Mouse (Mus musculus) kidney, embryonic 15.5 days (tissue): ENCODE data around the gene Mbd5. TPM values are rescaled to one million over a fixed set of nuclear protein-coding genes. Genes with fewer than 3 reads are reported as not detected.
"Not testable (repeated sequence)": the region's sequence is repeated elsewhere in the genome, so short reads cannot be mapped to it uniquely, and the experiment has no call there.

Source experiments
- ATAC-seq: fragments of 200-750 bp; cut with Nextera tagmentation; replicated peaks from 2 replicates; pipeline ENCODE4 v1.8.0; 2017; ENCODE audit warnings: moderate TSS enrichment; ENCODE audit not compliant: low FRiP score
- H3K27ac ChIP-seq: fragments of 300-500 bp; sonication (generic); 2 replicates; pipeline ENCODE4 v1.5.1; 2015; ENCODE audit warnings: mild to moderate bottlenecking, inconsistent platforms
- H3K27me3 ChIP-seq: fragments of 300-500 bp; sonication (generic); 2 replicates; pipeline ENCODE4 v1.6.1; 2015; ENCODE audit warnings: inconsistent platforms
- H3K36me3 ChIP-seq: fragments of 300-500 bp; sonication (generic); 2 replicates; pipeline ENCODE4 v1.6.1; 2015; ENCODE audit warnings: inconsistent platforms
- H3K4me1 ChIP-seq: fragments of 300-500 bp; sonication (generic); 2 replicates; pipeline ENCODE4 v1.6.1; 2015; ENCODE audit warnings: inconsistent platforms
- H3K4me2 ChIP-seq: fragments of 300-500 bp; sonication (generic); 2 replicates; pipeline ENCODE4 v1.6.1; 2015; ENCODE audit warnings: moderate library complexity, mild to moderate bottlenecking, inconsistent platforms
- H3K4me3 ChIP-seq: fragments of 300-500 bp; sonication (generic); replicated peaks from 2 replicates; pipeline ENCODE4 v1.5.1; 2015; ENCODE audit warnings: mild to moderate bottlenecking, inconsistent platforms
- H3K9ac ChIP-seq: fragments of 300-500 bp; sonication (generic); 2 replicates; pipeline ENCODE4 v1.6.1; 2015; ENCODE audit warnings: mild to moderate bottlenecking, inconsistent platforms
- H3K9me3 ChIP-seq: fragments of 300-500 bp; sonication (generic); replicated peaks from 2 replicates; pipeline ENCODE4 v1.6.1; 2016; ENCODE audit warnings: inconsistent platforms
- WGBS: fragments of 180-500 bp; shearing (Covaris S2); methylation state at CpG from one replicate; pipeline ENCODE4 v1.1.7; 2015; ENCODE audit warnings: mixed read lengths; 5-methylcytosine and 5-hydroxymethylcytosine counted together
- polyA plus RNA-seq: library from polyadenylated mRNA; unstranded; fragments of >200 nt; fragmentation: Nextera tagmentation; extraction: Ambion mirVana; gene quantifications from 2 replicates; pipeline ENCODE4 v1.2.1, GENCODE M21; 2015

The Mbd5 gene
- polyA plus RNA-seq, 1 experiment from 2014 or later, result 30.4 TPM

DNA sequence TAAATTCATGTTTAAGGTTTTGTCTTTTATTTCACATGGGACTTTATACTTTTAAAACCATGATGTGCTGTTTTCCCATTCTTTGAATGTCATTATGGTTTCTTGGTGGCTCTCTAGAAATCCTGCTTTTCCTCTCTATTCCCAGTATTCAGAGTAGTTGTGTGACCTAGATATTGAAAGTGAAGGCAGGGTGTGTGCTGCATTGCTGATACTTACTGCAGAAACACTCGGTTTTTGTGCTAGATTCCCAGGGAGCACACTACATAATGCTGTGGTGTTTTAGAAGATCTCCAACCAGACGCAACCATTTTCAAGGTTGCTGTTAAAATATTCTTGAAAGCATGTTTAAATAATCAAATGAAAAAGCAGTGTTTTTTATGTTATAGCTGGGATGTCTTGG lies 241.7 kb downstream of the Mbd5 start:
- 82% methylated on average over 2 of the region's 2 CpGs for whole genome bisulfite sequencing
- Histone ChIP-seq H3K36me3 (no peaks in the 10 kb centered on the region), H3K4me1 (no peaks in the 10 kb centered on the region), H3K4me2 (no peak overlapping the region), H3K4me3 (no peak overlapping the region), H3K27ac (no peak overlapping the region), H3K27me3 (no peaks in the 10 kb centered on the region), H3K9ac (no peak overlapping the region), H3K9me3 (no peaks in the 10 kb centered on the region)
- ATAC-seq, result no peak

DNA sequence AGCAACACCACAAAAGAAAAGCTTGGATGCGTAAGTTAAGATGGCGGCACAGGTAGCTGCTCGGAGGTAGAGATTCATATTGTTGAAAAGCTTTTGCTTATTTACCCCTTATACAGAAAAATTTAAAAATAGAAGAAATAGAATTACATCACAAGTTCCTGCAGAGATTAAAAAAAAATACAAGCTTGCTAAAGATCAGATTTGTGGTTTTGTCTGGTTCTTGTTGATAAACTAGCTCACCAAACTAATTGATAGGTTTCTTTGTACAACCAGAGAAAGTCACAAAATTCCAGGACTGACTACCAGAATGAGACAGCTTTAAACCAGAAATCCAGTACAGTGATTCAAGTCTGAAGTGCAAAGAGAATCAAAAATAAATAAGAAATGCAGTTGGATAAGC lies 242.4 kb downstream of the Mbd5 start:
- WGBS, result 98% methylated on average over 3 of the region's 3 CpGs
- no peak overlapping the region for H3K27ac ChIP-seq
- H3K9ac ChIP-seq, result no peak overlapping the region
- H3K9me3 ChIP-seq, result no peaks in the 10 kb centered on the region
- ATAC-seq, result no peak
- no peak overlapping the region for H3K4me3 ChIP-seq
- no peaks in the 10 kb centered on the region for H3K36me3 ChIP-seq
- no peaks in the 10 kb centered on the region for H3K4me1 ChIP-seq
- no peaks in the 10 kb centered on the region for H3K27me3 ChIP-seq
- no peak overlapping the region for H3K4me2 ChIP-seq

DNA sequence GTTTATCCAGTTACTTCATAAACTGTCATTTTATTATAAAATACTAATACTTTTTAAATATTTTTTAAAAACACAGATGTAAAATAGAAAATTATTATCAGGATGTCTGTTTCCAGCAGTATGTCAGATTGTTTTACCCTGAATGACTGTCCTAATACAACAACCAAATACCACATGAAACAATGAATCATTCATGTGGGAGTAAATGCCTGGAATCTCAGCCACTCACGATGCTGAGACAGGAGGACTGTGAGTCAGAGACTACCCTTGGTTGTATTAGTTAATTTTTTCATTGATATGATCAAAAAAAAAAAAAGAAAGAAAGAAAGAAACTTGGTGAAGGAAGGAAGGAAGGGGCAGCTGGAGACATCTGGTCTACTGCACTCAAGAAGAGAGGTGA lies 254.8 kb downstream of the Mbd5 start:
- H3K36me3 ChIP-seq, result no peaks in the 10 kb centered on the region
- H3K4me3 ChIP-seq, result no peak overlapping the region
- H3K9me3 ChIP-seq, result no peaks in the 10 kb centered on the region
- no peaks in the 10 kb centered on the region for H3K27me3 ChIP-seq
- ATAC-seq, result no peak
- WGBS, result 63% methylated on average over 1 of the region's 1 CpGs
- no peaks in the 10 kb centered on the region for H3K4me1 ChIP-seq
- no peak overlapping the region for H3K27ac ChIP-seq
- H3K9ac ChIP-seq, result no peak overlapping the region
- no peak overlapping the region for H3K4me2 ChIP-seq

DNA sequence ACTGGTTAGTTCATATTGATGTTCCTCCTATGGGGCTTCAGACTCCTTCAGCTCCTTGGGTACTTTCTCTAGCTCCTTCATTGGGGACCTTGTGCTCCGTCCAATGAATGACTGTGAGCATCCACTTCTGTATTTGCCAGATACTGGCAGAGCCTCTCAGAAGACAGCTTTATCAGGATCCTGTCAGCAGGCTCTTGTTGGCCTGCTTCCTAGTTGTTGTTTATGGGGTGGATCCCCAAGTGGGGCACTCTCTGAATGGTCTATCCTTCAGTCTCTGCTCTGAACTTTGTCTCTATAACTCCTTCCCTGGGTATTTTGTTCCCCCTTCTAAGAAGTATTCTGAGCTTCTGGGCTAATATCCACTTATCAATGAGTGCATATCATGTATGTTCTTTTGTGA lies 256.4 kb downstream of the Mbd5 start:
- H3K36me3 ChIP-seq, H3K27ac ChIP-seq, H3K4me1 ChIP-seq, H3K9ac ChIP-seq, H3K4me3 ChIP-seq, H3K9me3 ChIP-seq, ATAC-seq, H3K4me2 ChIP-seq, H3K27me3 ChIP-seq: not testable (repeated sequence)
- 83% methylated on average over 1 of the region's 1 CpGs for WGBS

DNA sequence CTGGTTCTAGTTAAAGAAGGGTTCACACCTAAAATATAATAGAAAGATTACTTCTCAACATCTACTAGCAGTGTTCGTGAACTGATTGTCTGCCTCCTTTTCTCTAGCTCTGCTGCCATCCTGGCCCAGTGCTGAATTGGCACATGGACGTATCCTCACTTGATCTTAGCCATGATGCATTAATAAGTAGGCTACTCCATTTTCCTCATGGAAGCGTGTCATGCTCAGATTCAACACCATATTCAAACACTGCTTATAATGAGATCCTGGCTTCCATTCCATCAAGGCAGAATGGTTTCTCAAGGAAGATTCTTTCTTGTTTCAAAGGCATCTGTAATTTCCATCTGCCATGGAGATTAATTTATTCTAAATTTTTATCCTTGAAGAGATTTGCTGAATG lies 260.0 kb downstream of the Mbd5 start:
- Histone ChIP-seq H3K27me3 (no peaks in the 10 kb centered on the region), H3K4me3 (no peak overlapping the region), H3K36me3 (no peaks in the 10 kb centered on the region), H3K4me2 (no peak overlapping the region), H3K27ac (no peak overlapping the region), H3K4me1 (no peaks in the 10 kb centered on the region), H3K9me3 (no peaks in the 10 kb centered on the region), H3K9ac (no peak overlapping the region)
- WGBS, result 96% methylated on average over 3 of the region's 3 CpGs
- no peak for ATAC-seq

DNA sequence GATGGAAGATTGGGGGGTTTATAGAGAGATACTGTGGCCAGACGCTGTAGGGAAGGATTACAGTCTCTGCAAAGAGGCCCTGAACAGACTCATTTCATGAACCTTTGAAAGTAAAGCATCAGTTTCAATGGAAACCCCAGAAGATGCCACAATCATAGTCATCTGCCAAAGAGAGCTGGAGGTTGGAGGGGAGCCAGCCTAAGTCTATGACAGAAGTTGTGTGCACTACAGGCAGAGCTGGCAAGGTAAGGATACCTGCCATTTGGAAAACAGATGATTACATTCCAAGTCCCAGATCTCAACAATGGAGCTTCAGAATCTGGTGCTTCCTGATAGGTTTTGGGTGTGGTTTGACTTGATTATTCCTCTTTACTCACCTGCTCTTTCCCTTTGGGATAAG lies 261.1 kb downstream of the Mbd5 start:
- 98% methylated on average over 1 of the region's 1 CpGs for WGBS
- no peak overlapping the region for H3K27ac ChIP-seq
- no peak for ATAC-seq
- H3K4me1 ChIP-seq, result no peaks in the 10 kb centered on the region
- no peaks in the 10 kb centered on the region for H3K27me3 ChIP-seq
- no peaks in the 10 kb centered on the region for H3K9me3 ChIP-seq
- no peak overlapping the region for H3K9ac ChIP-seq
- H3K4me2 ChIP-seq, result no peak overlapping the region
- no peaks in the 10 kb centered on the region for H3K36me3 ChIP-seq
- no peak overlapping the region for H3K4me3 ChIP-seq

DNA sequence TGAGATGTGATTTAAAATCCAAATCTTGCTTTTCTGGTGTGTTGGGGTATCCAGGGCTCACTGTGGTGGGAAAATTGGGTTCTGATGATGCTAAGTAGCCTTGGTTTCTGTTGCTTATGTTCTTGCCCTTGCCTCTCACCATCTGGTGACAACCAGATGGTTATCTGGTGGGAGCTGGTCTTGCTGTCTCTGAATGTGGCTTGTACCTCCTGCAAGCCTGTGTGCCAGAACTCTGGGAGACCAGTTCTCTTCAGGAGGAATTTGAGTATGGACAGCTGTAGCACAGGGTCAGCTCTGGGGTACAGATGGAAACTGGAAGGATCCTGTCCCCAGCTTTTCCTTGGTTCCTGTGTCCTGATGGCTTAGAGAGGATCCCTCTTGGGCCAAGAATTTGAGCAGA lies 280.4 kb downstream of the Mbd5 start:
- Histone ChIP-seq H3K4me1 (no peaks in the 10 kb centered on the region), H3K27me3 (no peaks in the 10 kb centered on the region), H3K9ac (no peak overlapping the region), H3K4me2 (no peak overlapping the region), H3K4me3 (no peak overlapping the region), H3K9me3 (no peaks in the 10 kb centered on the region), H3K36me3 (no peaks in the 10 kb centered on the region), H3K27ac (no peak overlapping the region)
- ATAC-seq, result no peak

DNA sequence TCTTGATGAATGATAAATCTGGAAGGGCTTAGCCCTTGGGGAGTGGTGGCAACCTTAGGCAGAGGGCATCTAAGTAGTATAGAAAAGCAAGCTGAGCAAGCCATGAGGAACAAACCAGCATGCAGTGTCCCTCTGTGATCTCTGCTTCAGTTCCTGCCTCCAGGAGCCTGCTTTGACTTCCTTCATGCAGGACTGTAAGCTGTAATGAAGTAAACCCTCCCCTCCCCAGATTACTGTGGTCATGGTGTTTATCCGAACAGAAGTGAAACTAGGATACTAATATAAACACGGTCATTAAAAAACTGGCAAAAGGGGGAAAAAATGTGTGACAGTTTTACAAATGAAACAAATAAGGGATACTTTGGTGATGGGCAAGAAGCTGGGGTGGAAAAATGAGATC lies 284.8 kb downstream of the Mbd5 start:
- Histone ChIP-seq H3K4me1 (no peaks in the 10 kb centered on the region), H3K4me2 (no peak overlapping the region), H3K9ac (no peak overlapping the region), H3K4me3 (no peak overlapping the region), H3K36me3 (0 out of 2 replicates have a peak, but pooled peaks cover 5% of the 10 kb centered on the region), H3K27me3 (no peaks in the 10 kb centered on the region), H3K9me3 (no peaks in the 10 kb centered on the region), H3K27ac (no peak overlapping the region)
- 77% methylated on average over 2 of the region's 2 CpGs for WGBS
- ATAC-seq, result no peak

DNA sequence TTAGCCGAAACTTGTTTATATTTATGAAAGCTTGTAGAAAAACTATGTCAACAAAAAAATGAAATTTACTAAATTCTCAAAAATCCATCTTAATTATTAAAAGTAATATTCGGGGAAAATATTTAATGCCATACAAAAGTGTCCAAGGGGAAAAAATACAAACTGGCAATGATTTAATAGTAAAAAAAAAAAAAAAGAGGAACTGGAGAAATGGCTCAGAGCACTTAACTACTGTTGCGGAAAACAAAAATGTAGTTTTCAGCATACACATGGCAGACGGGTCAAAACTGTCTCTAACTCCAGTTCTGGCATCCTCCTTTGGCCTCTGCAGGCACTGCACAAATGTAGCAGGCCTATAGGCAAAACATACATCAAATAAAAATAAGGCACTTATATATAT lies 292.4 kb downstream of the Mbd5 start:
- Histone ChIP-seq H3K27me3 (no peaks in the 10 kb centered on the region), H3K4me3 (no peak overlapping the region), H3K4me1 (no peaks in the 10 kb centered on the region), H3K36me3 (0 out of 2 replicates have a peak, but pooled peaks cover under 1% of the 10 kb centered on the region), H3K4me2 (no peak overlapping the region), H3K9me3 (no peaks in the 10 kb centered on the region), H3K27ac (no peak overlapping the region), H3K9ac (no peak overlapping the region)
- no peak for ATAC-seq
- 82% methylated on average over 4 of the region's 4 CpGs for WGBS

DNA sequence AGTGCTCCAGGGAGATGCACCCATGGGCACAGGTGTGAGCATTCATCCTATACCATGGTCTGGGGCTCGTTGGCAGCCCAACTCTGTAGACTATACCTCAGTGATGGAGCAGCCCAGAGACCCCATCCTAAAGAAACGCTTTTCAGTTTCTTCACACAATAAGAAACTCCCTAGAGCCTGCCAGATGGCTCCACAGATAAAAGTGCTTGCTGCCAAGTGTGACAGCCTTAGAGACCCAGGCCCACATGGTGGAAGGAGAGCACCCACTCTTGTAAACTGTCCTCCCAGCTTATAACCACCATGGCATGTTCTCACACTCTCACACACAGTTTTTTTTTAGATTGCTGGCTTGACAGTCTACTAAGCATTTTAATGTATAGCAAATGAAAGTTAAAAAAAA lies 314.8 kb downstream of the Mbd5 start:
- Histone ChIP-seq H3K4me1 (no peaks in the 10 kb centered on the region), H3K4me3 (no peak overlapping the region), H3K36me3 (no peaks in the 10 kb centered on the region), H3K27ac (no peak overlapping the region), H3K4me2 (no peak overlapping the region), H3K9me3 (no peaks in the 10 kb centered on the region), H3K9ac (no peak overlapping the region), H3K27me3 (no peaks in the 10 kb centered on the region)
- 73% methylated on average over 2 of the region's 2 CpGs for WGBS
- ATAC-seq, result no peak

DNA sequence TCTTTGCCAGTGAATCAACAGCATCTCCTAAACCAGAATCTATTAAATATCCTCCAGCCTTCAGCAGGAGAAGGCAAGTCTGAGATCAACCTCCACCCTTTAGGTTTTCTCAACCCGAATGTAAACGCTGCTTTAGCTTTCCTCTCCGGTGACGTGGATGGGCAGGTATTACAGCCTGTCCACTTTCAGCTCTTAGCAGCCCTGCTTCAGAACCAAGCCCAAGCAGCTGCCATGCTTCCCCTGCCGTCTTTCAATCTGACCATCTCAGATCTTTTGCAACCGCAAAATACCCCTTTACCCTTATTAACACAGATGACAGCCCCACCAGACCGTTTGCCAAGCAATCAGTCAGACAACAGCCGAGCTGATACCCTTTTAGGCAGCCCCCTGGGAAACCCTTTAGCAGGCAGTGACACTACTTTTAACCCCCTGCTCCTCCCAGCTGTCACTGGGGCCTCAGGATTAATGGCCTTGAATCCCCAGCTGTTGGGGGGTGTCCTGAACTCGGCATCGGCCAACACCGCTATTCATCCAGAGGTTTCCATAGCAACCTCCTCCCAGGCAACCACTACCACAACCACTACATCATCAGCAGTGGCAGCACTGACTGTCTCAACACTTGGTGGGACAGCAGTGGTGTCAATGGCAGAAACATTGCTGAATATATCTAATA lies 323.1 kb downstream of the Mbd5 start:
- no peak overlapping the region for H3K9ac ChIP-seq
- no peaks in the 10 kb centered on the region for H3K36me3 ChIP-seq
- H3K4me3 ChIP-seq, result no peak overlapping the region
- no peaks in the 10 kb centered on the region for H3K9me3 ChIP-seq
- H3K4me2 ChIP-seq, result no peak overlapping the region
- no peak overlapping the region for H3K27ac ChIP-seq
- WGBS, result 25% methylated on average over 11 of the region's 11 CpGs
- no peak for ATAC-seq
- no peaks in the 10 kb centered on the region for H3K27me3 ChIP-seq
- H3K4me1 ChIP-seq, result no peaks in the 10 kb centered on the region

DNA sequence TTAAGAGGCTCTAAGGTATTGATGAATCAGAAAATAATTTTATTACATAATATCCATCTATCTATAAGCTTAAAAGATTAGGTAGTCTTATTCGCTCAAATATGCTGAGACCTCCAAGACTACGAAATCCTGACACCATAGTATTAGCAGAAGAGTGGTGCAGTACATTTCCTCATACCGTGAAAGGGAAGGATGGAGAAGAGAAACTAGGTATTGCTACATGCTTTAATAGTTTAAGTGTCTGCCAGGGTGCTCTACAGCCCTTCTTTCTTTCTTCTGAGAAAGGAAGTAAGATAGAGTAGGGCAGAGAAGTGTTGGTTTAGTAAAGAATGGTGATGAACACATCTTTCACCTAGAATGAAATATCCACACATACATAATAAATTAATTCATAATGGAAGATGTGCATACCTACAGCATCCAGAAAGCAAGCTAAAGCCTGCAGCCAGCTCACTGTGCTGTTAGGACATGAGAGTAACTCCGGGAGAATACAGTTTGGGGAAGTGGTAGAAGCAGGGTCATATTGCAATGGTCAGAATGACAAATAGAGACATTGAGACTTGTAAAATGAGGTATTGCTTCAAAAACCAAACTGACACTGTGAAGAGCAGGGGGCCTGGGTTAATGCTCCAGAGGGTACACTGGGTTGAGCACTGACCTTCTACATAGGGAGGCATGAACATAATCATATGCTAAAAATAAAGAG lies 326.9 kb downstream of the Mbd5 start:
- Histone ChIP-seq H3K9me3 (no peaks in the 10 kb centered on the region), H3K36me3 (no peaks in the 10 kb centered on the region), H3K4me1 (no peaks in the 10 kb centered on the region), H3K4me2 (no peak overlapping the region), H3K9ac (no peak overlapping the region), H3K4me3 (no peak overlapping the region), H3K27ac (no peak overlapping the region), H3K27me3 (no peaks in the 10 kb centered on the region)
- 92% methylated on average over 4 of the region's 4 CpGs for WGBS
- no peak for ATAC-seq

DNA sequence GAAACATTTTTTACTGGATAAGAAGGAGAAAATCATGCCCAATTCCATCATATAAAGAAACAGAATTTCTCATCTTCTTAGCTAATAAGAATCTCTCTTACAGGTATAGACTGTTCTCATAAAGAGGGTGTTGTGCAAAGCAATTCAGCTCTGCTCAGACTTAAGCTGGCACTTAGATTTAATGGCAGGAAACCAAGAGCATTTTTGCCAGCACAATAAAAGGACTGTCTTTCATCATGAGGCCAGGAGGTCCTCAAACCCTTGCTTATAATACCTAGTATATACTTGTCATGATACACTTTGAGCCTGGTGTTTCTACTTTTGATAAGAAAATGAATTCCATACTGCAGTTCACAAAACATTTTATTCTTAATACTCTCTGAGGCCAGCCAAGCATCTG lies 331.2 kb downstream of the Mbd5 start:
- no peaks in the 10 kb centered on the region for H3K27me3 ChIP-seq
- no peak overlapping the region for H3K4me2 ChIP-seq
- no peaks in the 10 kb centered on the region for H3K4me1 ChIP-seq
- ATAC-seq, result no peak
- no peak overlapping the region for H3K4me3 ChIP-seq
- no peak overlapping the region for H3K9ac ChIP-seq
- H3K9me3 ChIP-seq, result no peaks in the 10 kb centered on the region
- no peaks in the 10 kb centered on the region for H3K36me3 ChIP-seq
- H3K27ac ChIP-seq, result no peak overlapping the region
